Mouse (Mus musculus): ENCODE measurements at regions not wholly inside any gene's neighbourhood (a gene's known extent, or its start where the extent isn't known, plus 50 kb on each side); places are given as distances from the start of the nearest gene placed in this dataset.

GRCm38 (mm10) chr2:71644038-71644470 lies 97.5 kb upstream of the Dlx2 start:
- TF ChIP-seq ZC3H11A (IDR thresholded peaks at IDR 0.05; ENCODE audit: borderline replicate concordance, low read depth, low read length) (no peak), HCFC1 (IDR thresholded peaks at IDR 0.05; ENCODE audit: borderline replicate concordance, insufficient read depth, low read length) (no peak), ZNF384 (IDR thresholded peaks at IDR 0.05; ENCODE audit: low read depth, low read length) (no peak)

All from ES-E14 (cell line).